Mouse (Mus musculus): ENCODE measurements at regions not wholly inside any gene's neighbourhood (a gene's known extent, or its start where the extent isn't known, plus 50 kb on each side); places are given as distances from the start of the nearest gene placed in this dataset.

GRCm38 (mm10) chr1:73755791-73756190 lies 368.5 kb downstream of the Tns1 start:
- H3K27me3 ChIP-seq (replicated peaks), result no peaks in the 10 kb centered on the region
- H3K4me2 ChIP-seq, result no peak overlapping the region
- ATAC-seq (ENCODE audit: low FRiP score), result no peak
- no peaks in the 10 kb centered on the region for H3K9me3 ChIP-seq (replicated peaks)
- no peak overlapping the region for H3K27ac ChIP-seq (replicated peaks)
- WGBS, result 70% methylated on average over 5 of the region's 5 CpGs
- H3K4me3 ChIP-seq (replicated peaks), result no peak overlapping the region
- H3K9ac ChIP-seq (replicated peaks), result no peak overlapping the region
- no peaks in the 10 kb centered on the region for H3K36me3 ChIP-seq
- peaks cover 6% of the 10 kb centered on the region; the same call in 1 of the 2 replicates for H3K4me1 ChIP-seq

GRCm38 (mm10) chr1:73754928-73755327 lies 369.3 kb downstream of the Tns1 start:
- no peak overlapping the region for H3K27ac ChIP-seq (replicated peaks)
- H3K9ac ChIP-seq (replicated peaks), result no peak overlapping the region
- WGBS, result 33% methylated on average over 2 of the region's 2 CpGs
- H3K4me1 ChIP-seq, result peaks cover 6% of the 10 kb centered on the region; the same call in 1 of the 2 replicates
- ATAC-seq (ENCODE audit: low FRiP score), result no peak
- H3K36me3 ChIP-seq, result no peaks in the 10 kb centered on the region
- no peaks in the 10 kb centered on the region for H3K27me3 ChIP-seq (replicated peaks)
- no peaks in the 10 kb centered on the region for H3K9me3 ChIP-seq (replicated peaks)
- H3K4me2 ChIP-seq, result no peak overlapping the region
- H3K4me3 ChIP-seq (replicated peaks), result no peak overlapping the region

GRCm38 (mm10) chr1:73753157-73753556 lies 371.1 kb downstream of the Tns1 start:
- Histone ChIP-seq H3K4me2 (no peak overlapping the region), H3K4me1 (no peaks in the 10 kb centered on the region), H3K27me3 (replicated peaks) (no peaks in the 10 kb centered on the region), H3K36me3 (no peaks in the 10 kb centered on the region), H3K9me3 (replicated peaks) (no peaks in the 10 kb centered on the region), H3K9ac (replicated peaks) (no peak overlapping the region), H3K4me3 (replicated peaks) (no peak overlapping the region), H3K27ac (replicated peaks) (no peak overlapping the region)
- 88% methylated on average over 2 of the region's 2 CpGs for WGBS
- ATAC-seq (ENCODE audit: low FRiP score), result no peak

- Histone ChIP-seq H3K36me3 (no peaks in the 10 kb centered on the region), H3K4me2 (no peak overlapping the region), H3K4me1 (peaks cover 11% of the 10 kb centered on the region), H3K9ac (replicated peaks) (no peak overlapping the region), H3K4me3 (replicated peaks) (no peak overlapping the region), H3K27me3 (replicated peaks) (no peaks in the 10 kb centered on the region), H3K27ac (replicated peaks) (no peak overlapping the region), H3K9me3 (replicated peaks) (no peaks in the 10 kb centered on the region)
- ATAC-seq (ENCODE audit: low FRiP score), result no peak
Observed at GRCm38 (mm10) chr1:73748702-73749101, 375.5 kb downstream of the Tns1 start.

- H3K27ac ChIP-seq (replicated peaks), result peak overlapping the region; percentile 19; the same call in 1 of the 2 replicates
- 62% methylated on average over 4 of the region's 4 CpGs for WGBS
- H3K27me3 ChIP-seq (replicated peaks), result no peaks in the 10 kb centered on the region
- H3K4me2 ChIP-seq, result no peak overlapping the region
- peaks cover 14% of the 10 kb centered on the region for H3K4me1 ChIP-seq
- H3K4me3 ChIP-seq (replicated peaks), result no peak overlapping the region
- H3K36me3 ChIP-seq, result no peaks in the 10 kb centered on the region
- ATAC-seq (ENCODE audit: low FRiP score), result peak; percentile 28; the same call in 1 of the 2 replicates
- no peaks in the 10 kb centered on the region for H3K9me3 ChIP-seq (replicated peaks)
- no peak overlapping the region for H3K9ac ChIP-seq (replicated peaks)
Observed at GRCm38 (mm10) chr1:73744555-73745234, 379.6 kb downstream of the Tns1 start.

GRCm38 (mm10) chr1:73743737-73744554 lies 380.3 kb downstream of the Tns1 start:
- no peaks in the 10 kb centered on the region for H3K27me3 ChIP-seq (replicated peaks)
- no peak overlapping the region for H3K9ac ChIP-seq (replicated peaks)
- WGBS, result 20% methylated on average over 6 of the region's 6 CpGs
- H3K36me3 ChIP-seq, result no peaks in the 10 kb centered on the region
- H3K9me3 ChIP-seq (replicated peaks), result no peaks in the 10 kb centered on the region
- peak; percentile 57 for ATAC-seq (ENCODE audit: low FRiP score)
- peaks cover 14% of the 10 kb centered on the region for H3K4me1 ChIP-seq
- H3K4me3 ChIP-seq (replicated peaks), result no peak overlapping the region
- peak overlapping the region; percentile 19 for H3K27ac ChIP-seq (replicated peaks)
- no peak overlapping the region for H3K4me2 ChIP-seq

GRCm38 (mm10) chr1:73737083-73737482 lies 387.2 kb downstream of the Tns1 start:
- Histone ChIP-seq H3K27ac (replicated peaks) (no peak overlapping the region), H3K27me3 (replicated peaks) (no peaks in the 10 kb centered on the region)
- no peak for ATAC-seq (ENCODE audit: low FRiP score)

GRCm38 (mm10) chr1:73728377-73728776 lies 395.9 kb downstream of the Tns1 start:
- Histone ChIP-seq H3K27ac (replicated peaks) (no peak overlapping the region), H3K27me3 (replicated peaks) (no peaks in the 10 kb centered on the region), H3K4me3 (replicated peaks) (no peak overlapping the region), H3K9me3 (replicated peaks) (no peaks in the 10 kb centered on the region), H3K36me3 (no peaks in the 10 kb centered on the region), H3K4me1 (no peaks in the 10 kb centered on the region), H3K9ac (replicated peaks) (no peak overlapping the region), H3K4me2 (no peak overlapping the region)
- no peak for ATAC-seq (ENCODE audit: low FRiP score)
- 88% methylated on average over 1 of the region's 1 CpGs for WGBS

More at GRCm38 (mm10) chr1:73737083-73737482, 387.2 kb downstream of the Tns1 start:
- H3K9me3 ChIP-seq (replicated peaks), result no peaks in the 10 kb centered on the region
- no peak overlapping the region for H3K4me2 ChIP-seq
- H3K9ac ChIP-seq (replicated peaks), result no peak overlapping the region
- no peaks in the 10 kb centered on the region for H3K36me3 ChIP-seq
- no peak overlapping the region for H3K4me3 ChIP-seq (replicated peaks)
- H3K4me1 ChIP-seq, result no peaks in the 10 kb centered on the region

- H3K9ac ChIP-seq (replicated peaks), result no peak overlapping the region
- no peaks in the 10 kb centered on the region for H3K4me1 ChIP-seq
- H3K27ac ChIP-seq (replicated peaks), result no peak overlapping the region
- no peak for ATAC-seq (ENCODE audit: low FRiP score)
- H3K9me3 ChIP-seq (replicated peaks), result no peaks in the 10 kb centered on the region
- H3K36me3 ChIP-seq, result no peaks in the 10 kb centered on the region
- H3K4me2 ChIP-seq, result no peak overlapping the region
- no peak overlapping the region for H3K4me3 ChIP-seq (replicated peaks)
- no peaks in the 10 kb centered on the region for H3K27me3 ChIP-seq (replicated peaks)
Observed at GRCm38 (mm10) chr1:73727781-73728180, 396.5 kb downstream of the Tns1 start.

GRCm38 (mm10) chr1:73726658-73727057 lies 397.6 kb downstream of the Tns1 start:
- Histone ChIP-seq H3K9me3 (replicated peaks) (no peaks in the 10 kb centered on the region), H3K9ac (replicated peaks) (no peak overlapping the region), H3K4me1 (no peaks in the 10 kb centered on the region), H3K27me3 (replicated peaks) (no peaks in the 10 kb centered on the region), H3K27ac (replicated peaks) (no peak overlapping the region), H3K4me3 (replicated peaks) (no peak overlapping the region), H3K4me2 (no peak overlapping the region), H3K36me3 (no peaks in the 10 kb centered on the region)
- no peak for ATAC-seq (ENCODE audit: low FRiP score)
- 96% methylated on average over 2 of the region's 2 CpGs for WGBS

GRCm38 (mm10) chr1:73725486-73725885 lies 398.8 kb downstream of the Tns1 start:
- H3K4me3 ChIP-seq (replicated peaks), result no peak overlapping the region
- no peak overlapping the region for H3K27ac ChIP-seq (replicated peaks)
- H3K9ac ChIP-seq (replicated peaks), result no peak overlapping the region
- H3K36me3 ChIP-seq, result no peaks in the 10 kb centered on the region
- WGBS, result 87% methylated on average over 1 of the region's 1 CpGs
- ATAC-seq (ENCODE audit: low FRiP score), result no peak
- no peaks in the 10 kb centered on the region for H3K9me3 ChIP-seq (replicated peaks)
- H3K4me1 ChIP-seq, result no peaks in the 10 kb centered on the region
- H3K4me2 ChIP-seq, result no peak overlapping the region
- no peaks in the 10 kb centered on the region for H3K27me3 ChIP-seq (replicated peaks)

GRCm38 (mm10) chr1:73724551-73724950 lies 399.7 kb downstream of the Tns1 start:
- WGBS, result 90% methylated on average over 2 of the region's 2 CpGs
- no peaks in the 10 kb centered on the region for H3K36me3 ChIP-seq
- no peak for ATAC-seq (ENCODE audit: low FRiP score)
- H3K4me3 ChIP-seq (replicated peaks), result no peak overlapping the region
- no peaks in the 10 kb centered on the region for H3K4me1 ChIP-seq
- no peaks in the 10 kb centered on the region for H3K27me3 ChIP-seq (replicated peaks)
- no peaks in the 10 kb centered on the region for H3K9me3 ChIP-seq (replicated peaks)
- H3K27ac ChIP-seq (replicated peaks), result no peak overlapping the region
- no peak overlapping the region for H3K9ac ChIP-seq (replicated peaks)
- H3K4me2 ChIP-seq, result no peak overlapping the region
